Mouse (Mus musculus) cortical plate, adult 2 months (tissue): ENCODE results near the gene Ctnnd2. TPM values are rescaled to one million over a fixed set of nuclear protein-coding genes. Genes with fewer than 3 reads are reported as not detected.

Experiments used
- H3K27ac ChIP-seq: fragments of 200-500 bp; 2 replicates; pipeline ENCODE4 v1.5.1; 2012; ENCODE audit warnings: low read length, control low read depth, inconsistent platforms; ENCODE audit not compliant: insufficient read depth
- H3K4me1 ChIP-seq: fragments of 200-500 bp; 2 replicates; pipeline ENCODE4 v1.6.1; 2011; ENCODE audit warnings: low read length; ENCODE audit not compliant: control insufficient read depth, insufficient read depth
- H3K4me3 ChIP-seq: fragments of 200-500 bp; 2 replicates; pipeline ENCODE4 v1.5.1; 2011; ENCODE audit warnings: mild to moderate bottlenecking, low read length, control low read depth; ENCODE audit not compliant: insufficient read depth
- CTCF ChIP-seq: fragments of 200-500 bp; IDR thresholded peaks from 2 replicates; pipeline ENCODE4 v1.5.1; 2011; ENCODE audit warnings: mild to moderate bottlenecking, control low read depth, low read length; ENCODE audit not compliant: insufficient read depth; ENCODE audit errors: extremely low read depth
- POLR2A ChIP-seq: fragments of 200-500 bp; IDR thresholded peaks from 2 replicates; pipeline ENCODE4 v1.6.1; 2011; ENCODE audit warnings: mild to moderate bottlenecking, low read length, control low read depth; ENCODE audit not compliant: insufficient read depth; ENCODE audit errors: extremely low read depth
- polyA plus RNA-seq: library from polyadenylated mRNA; depleted of rRNA; stranded (reverse); fragments of >200 nt; gene quantifications from 2 replicates; pipeline ENCODE4 v1.2.3, GENCODE M21; 2012

The Ctnnd2 gene
- polyA plus RNA-seq, 1 experiment = 133 TPM

- TF ChIP-seq POLR2A = no peak
- TF ChIP-seq CTCF = 0 out of 2 replicates have a peak, but pooled peaks have one; percentile 5
- Histone ChIP-seq H3K27ac (no peak overlapping the region), H3K4me1 (no peaks in the 10 kb centered on the region), H3K4me3 (no peak overlapping the region)
Measured at GRCm38 (mm10) chr15:30302824-30303223, 130.4 kb downstream of the Ctnnd2 start.

GRCm38 (mm10) chr15:30306437-30306836 is 134.0 kb downstream of the Ctnnd2 start:
- no peak overlapping the region for H3K4me3 ChIP-seq
- TF ChIP-seq POLR2A (no peak), CTCF (no peak)
- no peaks in the 10 kb centered on the region for H3K4me1 ChIP-seq
- H3K27ac ChIP-seq = no peak overlapping the region

GRCm38 (mm10) chr15:30322543-30322942 is 150.2 kb downstream of the Ctnnd2 start:
- H3K27ac ChIP-seq = no peak overlapping the region
- no peak for TF ChIP-seq CTCF
- no peak for TF ChIP-seq POLR2A
- peaks cover 6% of the 10 kb centered on the region; the same call in 1 of the 2 replicates for H3K4me1 ChIP-seq
- H3K4me3 ChIP-seq = no peak overlapping the region

- Histone ChIP-seq H3K4me1 (no peaks in the 10 kb centered on the region), H3K27ac (no peak overlapping the region), H3K4me3 (no peak overlapping the region)
- TF ChIP-seq POLR2A = no peak
- no peak for TF ChIP-seq CTCF
Measured at GRCm38 (mm10) chr15:30333336-30334310, 161.2 kb downstream of the Ctnnd2 start.

- H3K4me3 ChIP-seq = no peak overlapping the region
- no peak for TF ChIP-seq POLR2A
- no peak for TF ChIP-seq CTCF
- H3K27ac ChIP-seq = no peak overlapping the region
- H3K4me1 ChIP-seq = peaks cover 1% of the 10 kb centered on the region; the same call in 1 of the 2 replicates
Measured at GRCm38 (mm10) chr15:30338585-30339197, 166.3 kb downstream of the Ctnnd2 start.

- Histone ChIP-seq H3K4me3 (no peak overlapping the region), H3K27ac (no peak overlapping the region), H3K4me1 (peaks cover 1% of the 10 kb centered on the region; the same call in 1 of the 2 replicates)
- no peak for TF ChIP-seq POLR2A
- TF ChIP-seq CTCF = no peak
Measured at GRCm38 (mm10) chr15:30345754-30346153, 173.4 kb downstream of the Ctnnd2 start.

GRCm38 (mm10) chr15:30364491-30364890 is 192.1 kb downstream of the Ctnnd2 start:
- no peak overlapping the region for H3K4me3 ChIP-seq
- TF ChIP-seq CTCF = no peak
- H3K4me1 ChIP-seq = no peaks in the 10 kb centered on the region; the same call in 1 of the 2 replicates
- no peak overlapping the region for H3K27ac ChIP-seq

GRCm38 (mm10) chr15:30369997-30370396 is 197.6 kb downstream of the Ctnnd2 start:
- no peak overlapping the region for H3K4me3 ChIP-seq
- no peak for TF ChIP-seq POLR2A
- TF ChIP-seq CTCF = no peak
- peaks cover 6% of the 10 kb centered on the region for H3K4me1 ChIP-seq
- H3K27ac ChIP-seq = no peak overlapping the region

- H3K4me1 ChIP-seq = peaks cover 6% of the 10 kb centered on the region
- H3K4me3 ChIP-seq = no peak overlapping the region
- TF ChIP-seq CTCF (no peak), POLR2A (no peak)
- H3K27ac ChIP-seq = no peak overlapping the region
Measured at GRCm38 (mm10) chr15:30371151-30371550, 198.8 kb downstream of the Ctnnd2 start.
